Mouse (Mus musculus): Measurements from ENCODE around the gene Aars.

Gene Aars

DNA sequence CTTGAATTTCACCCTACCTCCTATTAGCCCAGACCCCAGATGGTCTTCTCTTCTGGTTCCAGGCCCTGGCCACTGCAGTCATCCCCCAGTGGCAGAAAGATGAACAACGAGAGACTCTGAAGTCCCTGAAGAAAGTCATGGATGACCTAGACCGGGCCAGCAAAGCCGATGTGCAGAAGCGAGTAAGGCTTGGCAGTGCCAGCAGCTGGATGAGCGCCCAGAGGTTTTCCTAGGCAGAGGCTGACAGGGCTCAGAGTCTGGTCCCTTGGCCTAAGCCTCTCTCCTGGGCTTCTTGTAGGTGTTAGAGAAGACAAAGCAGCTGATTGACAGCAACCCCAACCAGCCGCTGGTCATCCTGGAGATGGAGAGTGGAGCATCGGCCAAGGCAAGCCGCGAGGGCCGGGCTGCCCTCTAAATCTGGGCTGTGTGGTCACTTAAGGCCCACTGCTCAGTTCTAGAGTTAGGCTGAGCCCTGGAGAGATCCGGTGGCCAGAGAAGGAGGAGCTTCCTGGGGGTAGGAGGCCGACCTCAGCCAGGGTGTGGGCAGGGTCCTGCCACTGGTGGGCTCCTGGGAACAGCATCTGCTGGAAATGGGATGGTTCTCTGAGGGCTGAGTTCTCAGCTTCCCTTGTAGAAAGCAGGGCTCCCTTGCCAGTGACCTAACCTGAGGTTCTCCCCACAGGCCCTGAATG lies 21.0 kb downstream of the Aars start:
- 83% methylated on average over 12 of the region's 12 CpGs for WGBS

DNA sequence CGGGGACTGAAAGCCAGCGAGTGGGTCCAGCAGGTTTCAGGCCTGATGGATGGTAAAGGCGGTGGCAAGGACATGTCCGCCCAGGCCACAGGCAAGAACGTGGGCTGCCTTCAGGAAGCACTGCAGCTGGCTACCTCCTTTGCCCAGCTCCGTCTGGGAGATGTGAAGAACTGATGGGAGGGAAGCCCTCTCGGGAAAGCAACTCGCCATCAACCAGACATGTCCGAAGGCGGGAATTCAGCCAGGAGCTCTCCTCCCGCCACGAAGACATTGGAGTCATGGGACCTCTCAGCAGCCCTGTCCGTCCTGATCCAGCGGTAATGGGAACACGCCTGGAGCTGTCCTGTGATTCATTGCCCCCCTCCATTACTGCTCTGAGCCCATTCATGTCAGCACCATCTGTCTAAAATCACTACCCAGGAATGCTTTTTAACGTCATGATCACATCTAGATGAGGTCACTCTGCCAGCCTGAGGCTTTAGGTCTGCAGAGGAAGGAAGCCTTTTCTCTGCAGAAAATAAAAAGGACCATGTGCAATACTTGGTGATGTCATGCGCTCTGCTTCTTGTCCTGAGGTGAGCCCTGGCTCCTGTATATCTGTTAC lies 22.2 kb downstream of the Aars start:
- WGBS = 86% methylated on average over 17 of the region's 17 CpGs

DNA sequence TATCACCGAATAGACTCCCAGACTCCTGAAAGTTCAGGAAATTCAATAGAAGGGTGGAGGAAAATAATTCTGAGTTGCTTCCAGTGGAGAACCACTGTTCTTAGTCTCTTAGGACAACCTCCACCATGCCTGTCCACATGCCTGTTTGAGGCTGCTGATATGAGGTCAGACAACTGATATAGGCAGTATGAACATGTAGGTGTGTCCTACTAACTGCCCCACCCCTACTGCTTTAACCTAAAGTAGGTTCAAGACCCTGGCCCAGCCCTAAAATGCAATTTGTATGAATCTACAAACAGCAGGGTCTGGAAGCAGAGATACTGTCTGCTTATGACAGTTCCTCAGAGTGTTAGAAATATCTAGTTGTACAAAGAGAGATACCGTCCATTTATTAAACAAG lies 22.7 kb downstream of the Aars start:
- 61% methylated on average over 2 of the region's 2 CpGs for WGBS

DNA sequence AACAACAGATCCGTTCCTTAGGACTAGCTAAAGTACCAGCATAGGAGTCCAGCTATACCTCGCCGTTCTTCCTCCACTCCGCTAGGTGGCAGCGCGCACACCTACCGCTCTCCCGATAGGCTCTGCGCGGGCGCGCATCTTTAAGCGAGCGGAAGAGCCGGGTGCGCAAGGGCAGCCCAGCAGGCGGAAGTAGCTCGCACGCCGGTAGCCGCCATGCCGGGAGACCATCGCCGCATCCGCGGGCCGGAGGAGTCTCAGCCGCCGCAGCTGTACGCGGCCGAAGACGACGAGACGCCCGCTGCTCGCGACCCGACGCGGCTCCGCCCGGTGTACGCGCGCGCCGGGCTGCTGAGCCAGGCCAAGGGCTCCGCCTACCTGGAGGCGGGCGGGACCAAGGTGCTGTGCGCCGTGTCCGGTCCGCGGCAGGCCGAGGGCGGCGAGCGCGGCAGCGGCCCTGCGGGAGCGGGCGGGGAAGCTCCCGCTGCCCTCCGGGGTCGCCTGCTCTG lies 23.3 kb downstream of the Aars start, which contains the start of gene Exosc6:
Gene Exosc6, plus strand, starts transcription at position 182 of the 506 bp plus-strand sequence.
- WGBS = under 1% methylated on average over 66 of the region's 68 CpGs

DNA sequence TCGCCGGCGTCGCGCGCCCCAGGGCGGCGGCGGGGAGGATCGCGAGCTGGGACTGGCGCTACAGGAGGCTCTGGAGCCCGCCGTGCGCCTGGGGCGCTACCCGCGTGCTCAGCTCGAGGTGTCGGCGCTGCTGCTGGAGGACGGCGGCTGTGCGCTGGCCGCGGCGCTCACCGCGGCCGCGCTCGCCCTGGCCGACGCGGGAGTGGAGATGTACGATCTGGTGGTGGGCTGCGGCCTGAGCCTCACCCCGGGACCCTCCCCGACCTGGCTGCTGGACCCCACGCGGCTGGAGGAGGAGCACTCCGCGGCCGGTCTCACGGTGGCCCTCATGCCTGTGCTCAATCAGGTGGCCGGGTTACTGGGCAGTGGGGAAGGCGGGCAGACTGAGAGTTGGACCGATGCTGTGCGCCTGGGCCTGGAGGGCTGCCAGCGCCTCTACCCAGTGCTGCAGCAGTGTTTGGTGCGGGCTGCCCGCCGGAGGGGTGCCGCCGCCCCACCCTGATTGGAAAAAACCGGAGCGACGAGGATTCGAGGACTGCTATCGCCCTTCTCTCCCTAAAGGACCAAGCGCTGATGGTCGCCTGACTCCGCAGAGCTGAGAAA lies 23.8 kb downstream of the Aars start:
- under 1% methylated on average over 61 of the region's 63 CpGs for WGBS

DNA sequence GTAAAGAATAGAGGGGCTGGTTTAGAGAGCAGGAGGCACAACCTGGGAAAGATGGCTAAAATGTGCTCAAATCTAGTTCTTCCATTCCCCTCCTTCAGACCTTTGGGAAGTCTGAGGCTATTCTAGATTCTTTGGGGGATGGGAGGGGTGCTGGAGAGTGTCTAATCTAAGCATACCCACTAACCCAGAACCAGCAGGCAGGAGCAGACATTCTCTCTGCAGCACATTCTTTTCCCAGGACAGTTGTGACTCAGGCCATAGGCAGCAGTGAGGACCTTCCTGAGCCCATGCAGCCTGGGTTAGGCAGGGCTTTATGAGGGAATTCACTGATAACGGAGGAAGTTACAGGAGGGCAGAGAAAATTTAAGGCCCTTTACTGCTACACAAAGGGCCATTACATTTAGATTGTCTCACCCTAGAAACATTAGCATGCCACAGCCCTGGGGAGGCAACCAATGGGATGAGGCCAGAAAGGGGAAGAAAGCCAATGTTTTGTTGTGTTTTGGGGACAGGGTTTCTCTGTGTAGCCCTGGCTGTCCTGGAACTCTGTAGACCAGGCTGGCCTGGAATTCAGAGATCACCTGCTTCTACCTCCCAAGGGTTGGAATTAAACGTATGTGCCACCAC lies 26.1 kb downstream of the Aars start:
- WGBS = 77% methylated on average over 2 of the region's 2 CpGs

DNA sequence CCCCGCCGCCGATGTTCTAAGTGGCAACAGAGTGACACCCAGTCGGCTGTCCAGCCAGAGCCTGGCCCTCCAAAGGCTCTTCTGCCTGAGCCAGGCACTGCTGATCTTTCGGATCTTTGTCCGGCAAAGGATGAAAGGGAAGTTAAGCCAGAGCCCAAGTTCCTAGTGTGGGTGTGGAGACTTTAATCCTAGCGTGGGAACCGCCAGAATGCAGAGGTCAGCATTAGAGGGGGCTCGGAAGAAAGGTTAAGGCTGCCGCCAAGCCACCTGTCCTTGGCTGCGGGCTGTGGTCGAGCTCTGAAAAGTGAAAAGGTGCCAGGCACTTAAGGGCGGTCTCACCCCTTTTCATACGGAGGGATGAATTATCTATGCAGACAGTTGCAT lies 28.7 kb downstream of the Aars start:
- 3% methylated on average over 14 of the region's 14 CpGs for WGBS

DNA sequence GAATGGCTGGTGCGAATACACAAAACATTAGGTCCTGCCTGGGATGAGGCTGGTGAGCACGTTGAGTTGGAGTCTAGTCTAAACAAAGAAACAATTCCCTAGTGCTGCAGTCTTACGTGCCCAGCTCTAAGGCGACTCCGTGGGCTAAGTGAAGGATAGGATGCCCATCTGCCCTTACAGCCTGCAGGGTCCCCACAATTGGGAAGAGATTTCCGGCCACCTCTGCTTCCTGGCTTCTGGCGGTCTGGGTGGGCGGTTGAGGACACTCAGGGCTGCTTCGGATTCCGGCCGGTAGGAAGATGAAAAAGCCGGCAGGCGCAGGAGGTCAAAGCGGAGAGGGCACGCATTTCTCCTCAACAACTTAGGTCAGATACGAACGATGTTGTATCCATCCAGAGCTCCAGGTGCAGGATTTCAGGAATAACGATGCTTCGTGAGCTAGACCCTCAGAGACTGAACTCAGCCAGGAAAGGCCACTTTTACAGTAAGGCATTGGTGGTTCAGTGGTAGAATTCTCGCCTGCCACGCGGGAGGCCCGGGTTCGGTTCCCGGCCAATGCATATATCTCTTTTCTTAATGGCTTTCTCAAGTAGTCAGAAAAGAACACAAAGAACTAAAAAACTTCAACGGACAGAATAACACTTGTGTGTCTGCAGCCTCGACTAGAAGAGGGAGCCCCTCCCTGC lies 29.3 kb downstream of the Aars start:
- WGBS = under 1% methylated on average over 27 of the region's 27 CpGs

DNA sequence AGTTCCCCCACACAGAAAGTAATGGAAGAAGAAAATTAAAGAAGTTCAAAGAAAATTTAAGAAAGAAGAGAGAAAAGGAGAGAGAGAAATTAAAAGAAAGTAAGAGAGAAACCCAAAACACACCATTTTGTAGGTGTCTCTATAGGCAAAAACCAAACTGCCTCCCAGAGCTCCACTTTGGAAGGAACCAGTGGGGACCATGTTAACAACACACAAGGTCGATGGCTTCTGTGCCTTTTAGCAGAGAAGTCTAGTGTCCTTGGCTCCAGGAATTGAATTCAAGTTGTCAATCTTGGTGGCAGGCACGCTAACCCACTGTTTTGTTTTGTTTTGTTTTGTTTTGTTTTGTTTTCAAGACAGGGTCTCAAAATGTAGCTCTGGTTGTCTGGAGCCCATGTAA lies 29.9 kb downstream of the Aars start:
- 48% methylated on average over 2 of the region's 2 CpGs for WGBS

DNA sequence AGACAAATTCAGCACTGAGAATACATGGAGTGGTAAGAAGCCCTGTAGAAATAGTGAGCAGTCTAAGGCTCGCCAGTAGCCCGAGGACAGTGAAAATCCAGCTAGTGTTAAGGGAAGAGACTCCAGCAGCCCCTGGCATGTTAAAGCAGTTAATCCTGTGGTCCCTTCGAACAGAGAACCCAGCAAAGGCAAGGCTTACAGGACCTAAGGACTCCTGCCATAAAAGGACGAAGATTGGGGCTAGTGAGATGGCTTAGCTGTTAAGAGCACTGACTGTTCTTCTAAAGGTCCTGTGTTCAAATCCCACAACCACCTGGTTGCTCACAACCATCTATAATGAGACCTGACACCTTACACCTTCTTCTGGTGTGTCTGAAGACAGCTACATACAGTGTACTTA lies 33.4 kb downstream of the Aars start:
- WGBS = 64% methylated on average over 4 of the region's 4 CpGs

DNA sequence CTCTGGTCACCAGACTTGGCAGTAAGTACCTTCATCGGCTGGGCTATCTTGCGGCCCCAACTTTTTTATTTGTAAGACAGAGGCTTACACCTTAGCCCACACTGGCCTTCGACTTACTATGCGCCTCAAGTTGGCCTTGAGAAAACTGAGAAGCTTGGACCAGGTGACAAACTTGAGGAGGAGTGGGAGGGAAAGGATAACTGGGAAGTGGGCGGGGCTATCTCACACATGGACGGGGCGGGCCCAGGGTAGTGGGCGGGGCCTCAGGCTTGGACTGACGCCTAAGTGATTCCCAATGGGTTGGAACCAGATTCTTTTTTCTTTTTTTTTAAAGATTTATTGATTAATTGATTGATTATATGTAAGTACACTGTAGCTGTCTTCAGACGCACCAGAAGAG lies 34.5 kb downstream of the Aars start:
- WGBS = 43% methylated on average over 10 of the region's 10 CpGs

DNA sequence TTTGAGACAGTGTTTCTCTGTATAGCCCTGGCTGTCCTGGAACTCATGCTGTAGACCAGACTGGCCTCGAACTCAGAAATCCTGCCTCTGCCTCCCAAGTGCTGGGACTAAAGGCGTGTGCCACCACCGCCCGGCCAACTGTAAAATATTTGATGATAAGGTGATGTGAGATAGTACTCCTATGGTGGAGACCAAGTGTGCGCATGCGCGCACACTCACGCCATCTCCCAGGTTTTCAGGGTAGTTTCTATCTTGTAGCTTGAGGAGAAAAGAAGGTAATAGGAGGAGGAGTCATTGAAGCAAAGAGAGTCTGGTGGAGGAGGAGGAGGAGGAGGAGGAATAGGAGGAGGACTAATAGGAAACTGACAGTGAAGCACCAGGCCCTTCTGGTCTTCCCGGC lies 35.7 kb downstream of the Aars start:
- 94% methylated on average over 9 of the region's 9 CpGs for WGBS

DNA sequence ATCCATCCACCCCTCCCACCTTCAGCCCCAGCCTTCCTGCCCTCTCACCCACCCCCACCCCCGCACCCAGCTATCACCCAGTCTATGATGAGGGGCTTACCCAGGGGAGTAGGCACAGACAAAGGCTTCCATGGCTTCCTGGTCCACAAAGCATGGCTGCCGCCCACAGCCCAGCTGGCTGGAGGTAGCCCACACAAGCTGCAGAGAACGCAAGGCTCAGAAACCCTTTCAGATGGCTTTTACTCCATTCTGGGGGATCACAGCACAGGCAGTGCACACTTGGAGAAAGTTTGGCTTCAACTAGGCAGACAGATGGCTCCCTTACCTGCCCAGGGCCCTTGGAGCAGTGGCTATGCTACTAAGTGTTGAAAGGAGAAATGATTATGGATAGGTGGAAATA lies 43.0 kb downstream of the Aars start:
- WGBS = 48% methylated on average over 3 of the region's 3 CpGs

DNA sequence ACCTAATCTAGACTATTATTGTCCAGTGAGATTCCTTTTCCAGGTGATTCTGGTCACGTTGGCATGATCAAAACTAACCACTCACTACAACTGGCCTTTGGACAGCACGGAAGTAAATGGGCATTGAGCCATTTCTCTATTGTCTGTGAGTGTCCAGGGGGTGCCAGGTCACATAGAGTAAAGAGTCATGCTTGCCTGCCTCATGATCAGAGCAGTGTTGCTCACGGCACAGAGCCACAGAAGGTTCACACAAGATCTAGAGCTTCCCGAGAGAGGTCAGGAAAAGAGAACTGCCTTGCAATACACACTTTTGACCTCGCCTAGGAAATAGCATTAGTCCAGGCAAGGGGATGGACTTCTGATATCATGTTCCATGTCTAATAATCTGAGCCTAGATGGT lies 46.5 kb downstream of the Aars start:
- WGBS = 70% methylated on average over 5 of the region's 5 CpGs

DNA sequence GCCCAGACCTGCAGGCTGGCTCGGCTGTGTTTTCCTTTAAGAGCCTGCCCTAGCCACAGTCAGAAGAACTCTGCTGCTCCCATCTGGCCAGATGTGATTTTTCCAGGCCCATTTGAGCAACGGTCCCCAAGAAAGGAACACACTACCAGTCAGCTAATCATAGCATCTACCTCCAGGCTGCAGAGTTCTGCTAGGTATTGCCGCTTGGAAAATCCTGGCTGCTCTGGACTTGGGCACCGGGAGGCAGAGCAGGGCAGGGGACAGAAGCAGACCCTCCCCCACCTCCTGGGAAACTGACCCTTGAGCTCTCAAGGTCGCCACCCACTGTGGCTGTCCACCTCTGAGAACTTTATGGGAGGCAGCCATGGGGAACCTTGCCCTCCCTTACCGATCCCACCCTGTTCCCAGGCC lies 46.9 kb downstream of the Aars start:
- WGBS = 60% methylated on average over 6 of the region's 6 CpGs

DNA sequence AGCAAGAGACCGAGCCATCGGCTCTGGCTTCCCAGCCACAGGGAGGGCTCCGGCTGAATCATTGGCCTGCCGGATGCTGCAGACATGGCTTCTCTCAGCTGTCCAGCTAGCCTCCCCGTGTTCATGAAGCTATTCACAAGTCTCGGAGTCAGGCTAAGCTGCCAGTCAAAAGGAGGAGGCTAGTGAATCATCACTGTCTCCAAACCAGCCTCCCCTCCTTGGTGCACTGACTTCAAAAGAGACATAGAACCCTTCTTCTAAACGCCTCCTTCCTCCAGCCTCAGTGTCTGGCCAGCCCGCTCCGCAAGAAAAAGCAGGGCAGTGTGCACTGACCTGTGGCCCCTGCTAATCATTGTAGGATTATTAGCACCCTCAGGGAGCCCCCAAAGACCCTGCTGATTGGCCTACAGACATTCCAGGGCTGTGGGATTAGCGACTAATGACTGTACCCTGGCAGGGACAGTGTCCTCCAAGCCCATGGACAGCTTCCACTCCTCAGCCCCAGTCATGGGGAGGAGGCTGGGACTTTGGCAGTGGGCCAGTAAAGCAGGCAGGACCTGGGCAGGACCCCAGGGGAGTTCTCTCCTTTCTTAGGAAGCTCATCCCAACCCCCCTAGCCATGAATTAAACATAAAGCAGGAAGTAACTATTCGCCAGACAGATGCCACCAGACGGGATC lies 48.8 kb downstream of the Aars start:
- 51% methylated on average over 12 of the region's 12 CpGs for WGBS

DNA sequence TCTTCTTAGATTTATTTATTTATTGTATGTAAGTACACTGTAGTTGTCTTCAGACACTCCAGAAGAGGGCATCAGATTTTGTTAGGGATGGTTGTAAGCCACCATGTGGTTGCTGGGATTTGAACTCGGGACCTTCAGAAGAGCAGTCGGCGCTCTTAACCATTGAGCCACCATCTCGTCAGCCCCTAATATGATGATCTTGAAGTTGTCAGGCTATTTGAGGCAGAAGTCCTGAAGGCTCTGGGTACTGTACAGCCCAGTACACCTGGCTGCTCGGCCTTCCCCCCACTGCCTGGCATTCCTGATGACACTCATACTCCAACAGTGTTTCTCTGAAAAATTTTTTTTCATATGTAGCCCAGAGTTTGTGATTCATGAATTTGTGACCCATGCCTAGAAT lies 51.0 kb downstream of the Aars start:
- WGBS = 92% methylated on average over 5 of the region's 5 CpGs

DNA sequence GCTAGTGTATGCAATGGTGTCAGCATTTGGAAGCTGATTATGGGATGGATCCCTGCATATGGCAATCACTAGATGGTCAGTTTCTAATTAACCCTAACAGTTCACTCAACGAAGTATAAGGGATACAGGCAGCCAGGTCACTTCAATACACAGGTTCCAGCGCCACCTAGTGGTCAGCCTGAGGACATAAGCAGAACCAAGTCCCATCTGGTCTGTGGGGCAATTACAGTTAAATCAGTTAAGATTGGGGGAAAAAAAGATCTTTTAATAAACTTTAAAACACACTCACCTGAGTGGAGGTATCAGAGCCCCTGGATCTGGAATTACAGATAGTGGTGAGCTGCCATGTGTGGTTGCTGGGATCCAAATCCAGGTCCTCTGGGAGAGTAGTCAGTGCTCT lies 57.2 kb downstream of the Aars start:
- 0% methylated on average over 2 of the region's 2 CpGs for WGBS

DNA sequence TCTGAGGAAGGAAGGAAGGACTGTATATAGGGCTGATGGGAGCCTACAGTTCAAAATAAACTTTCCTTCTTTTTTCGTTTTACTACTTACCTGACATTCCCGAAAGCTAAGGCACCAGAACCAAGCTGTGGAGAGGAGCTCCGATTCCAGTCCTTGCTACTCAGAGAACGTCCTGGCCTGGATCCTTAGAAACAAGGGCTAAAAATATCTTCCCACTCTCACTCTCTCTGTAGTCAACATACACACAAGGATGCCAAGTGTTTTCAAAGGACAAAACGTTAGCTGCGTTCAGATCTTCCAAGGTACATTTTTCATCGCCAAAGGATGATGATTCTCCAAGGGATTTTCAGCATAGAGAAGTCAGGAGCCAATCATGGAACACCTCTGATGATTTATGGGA lies 58.8 kb downstream of the Aars start:
- WGBS = 38% methylated on average over 7 of the region's 7 CpGs

DNA sequence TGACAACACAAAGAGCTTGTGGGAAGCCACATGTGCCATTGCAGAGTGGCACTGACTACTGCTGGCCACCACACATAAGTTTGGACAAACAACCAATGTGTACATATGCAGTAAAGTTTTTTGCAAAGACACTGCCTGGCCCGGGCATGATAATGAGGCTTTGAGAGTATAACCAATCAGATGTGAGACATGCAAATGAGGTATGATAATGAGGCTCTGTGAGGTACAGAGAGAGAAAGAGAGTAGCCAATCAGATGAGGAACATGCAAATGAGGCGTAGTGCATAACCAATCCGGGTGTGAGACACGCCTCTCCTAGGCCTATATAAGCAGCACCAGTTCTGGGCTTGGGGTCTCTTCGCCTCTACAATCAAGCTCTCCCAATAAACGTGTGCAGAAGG lies 59.4 kb downstream of the Aars start, which contains the start of gene Clec18a:
Gene Clec18a, minus strand, starts transcription at position 101 of the 400 bp plus-strand sequence.
- 91% methylated on average over 5 of the region's 6 CpGs for WGBS

All from cerebral cortex, adult 2 months (tissue).